Mouse (Mus musculus): ENCODE measurements around the gene 4930412O13Rik. TPM values are rescaled to one million over a fixed set of nuclear protein-coding genes. Genes with fewer than 3 reads are reported as not detected.

4930412O13Rik gene
- polyA plus RNA-seq, 1 experiment = not detected

DNA sequence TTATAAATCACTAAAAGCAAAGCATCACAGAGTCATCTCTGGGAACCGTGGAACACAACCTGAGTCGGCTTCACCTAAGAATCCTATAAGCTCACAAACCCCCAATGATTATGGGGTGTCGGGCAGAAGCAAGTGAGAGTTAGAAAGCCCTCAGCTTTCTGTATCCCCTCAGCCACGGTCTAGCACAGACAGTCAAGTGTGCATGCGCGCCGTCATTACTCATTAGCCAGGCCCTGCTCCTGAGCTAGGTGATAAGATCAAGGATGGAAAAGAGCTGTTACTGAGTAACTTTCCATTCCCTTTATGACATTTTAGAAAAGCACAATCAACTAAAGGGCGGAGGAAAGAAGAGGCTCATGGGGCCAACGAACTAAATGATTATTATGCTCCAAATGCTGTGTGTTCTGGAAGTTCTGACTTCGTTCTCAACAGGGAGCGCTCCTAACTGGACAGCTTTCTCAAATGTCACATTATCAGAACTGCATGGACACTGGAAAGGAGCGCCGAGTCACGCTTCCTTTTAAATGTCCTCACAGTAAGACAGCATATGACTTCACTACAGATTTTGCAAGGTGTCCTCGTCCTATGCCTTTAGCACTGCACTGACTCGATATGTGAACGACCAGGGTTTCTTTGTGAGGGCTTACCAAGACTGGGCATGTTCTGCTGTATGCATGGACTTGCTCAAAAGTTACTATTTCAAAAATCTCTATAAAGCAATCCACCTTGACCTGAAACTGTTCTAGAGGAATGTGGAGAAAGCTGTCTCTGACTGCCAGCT lies 37.8 kb downstream of the 4930412O13Rik start:
- TF ChIP-seq CTCF (IDR thresholded peaks at IDR 0.05; ENCODE audit: extremely low read depth, insufficient read depth, insufficient read length, insufficient replicate concordance) (no peak), POLR2A (IDR thresholded peaks at IDR 0.05; ENCODE audit: low read depth, low read length) (no peak)
- no peak for DNase-seq (ENCODE audit: low read depth in 1 of 2, low spot score in 2 of 2)
- Histone ChIP-seq H3K27me3 (ENCODE audit: control insufficient read depth, insufficient read depth, low read length) (no peaks in the 10 kb centered on the region), H3K36me3 (ENCODE audit: control insufficient read depth, insufficient read depth, low read length) (peaks cover 13% of the 10 kb centered on the region), H3K4me3 (ENCODE audit: extremely low read depth, insufficient read depth, insufficient read length) (no peak overlapping the region), H3K27ac (ENCODE audit: insufficient read depth, low read length) (no peak overlapping the region), H3K4me1 (ENCODE audit: control insufficient read depth, insufficient read depth, insufficient read length) (no peaks in the 10 kb centered on the region)
- WGBS = 94% methylated on average over 17 of the region's 17 CpGs

GRCm38 (mm10) chr2:9926194-9926904 lies 45.3 kb downstream of the 4930412O13Rik start:
- Histone ChIP-seq H3K4me3 (ENCODE audit: extremely low read depth, insufficient read depth, insufficient read length) (no peak overlapping the region), H3K27ac (ENCODE audit: insufficient read depth, low read length) (peak overlapping the region; percentile 28; the same call in 1 of the 2 replicates), H3K27me3 (ENCODE audit: control insufficient read depth, insufficient read depth, low read length) (no peaks in the 10 kb centered on the region), H3K4me1 (ENCODE audit: control insufficient read depth, insufficient read depth, insufficient read length) (0 out of 2 replicates have a peak, but pooled peaks cover 3% of the 10 kb centered on the region), H3K36me3 (ENCODE audit: control insufficient read depth, insufficient read depth, low read length) (0 out of 2 replicates have a peak, but pooled peaks cover 1% of the 10 kb centered on the region)
- DNase-seq (ENCODE audit: low read depth in 1 of 2, low spot score in 2 of 2) = no peak
- no peak for TF ChIP-seq POLR2A (IDR thresholded peaks at IDR 0.05; ENCODE audit: low read depth, low read length)
- no peak for TF ChIP-seq CTCF (IDR thresholded peaks at IDR 0.05; ENCODE audit: extremely low read depth, insufficient read depth, insufficient read length, insufficient replicate concordance)
- WGBS = 44% methylated on average over 7 of the region's 7 CpGs

DNA sequence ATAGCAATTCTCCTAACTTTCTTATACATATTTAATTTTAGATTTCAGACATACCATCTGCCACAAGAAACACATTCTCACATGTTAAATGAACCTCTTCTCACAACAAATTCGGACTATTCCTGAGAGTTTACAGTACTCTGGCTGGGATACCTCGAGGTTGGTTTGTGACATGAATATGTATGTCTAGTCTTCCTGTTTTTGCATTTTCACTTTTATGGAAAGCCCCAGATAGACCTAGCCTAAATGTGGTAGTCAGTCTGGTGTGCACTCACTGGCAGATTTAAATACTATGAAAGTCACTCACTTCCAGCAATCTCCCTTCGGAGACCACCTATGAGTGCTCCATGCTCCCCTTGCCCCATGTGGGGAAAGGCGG lies 45.8 kb downstream of the 4930412O13Rik start:
- TF ChIP-seq CTCF (IDR thresholded peaks at IDR 0.05; ENCODE audit: extremely low read depth, insufficient read depth, insufficient read length, insufficient replicate concordance) (no peak), POLR2A (IDR thresholded peaks at IDR 0.05; ENCODE audit: low read depth, low read length) (no peak)
- no peak for DNase-seq (ENCODE audit: low read depth in 1 of 2, low spot score in 2 of 2)
- Histone ChIP-seq H3K4me1 (ENCODE audit: control insufficient read depth, insufficient read depth, insufficient read length) (0 out of 2 replicates have a peak, but pooled peaks cover 3% of the 10 kb centered on the region), H3K36me3 (ENCODE audit: control insufficient read depth, insufficient read depth, low read length) (0 out of 2 replicates have a peak, but pooled peaks cover 1% of the 10 kb centered on the region), H3K4me3 (ENCODE audit: extremely low read depth, insufficient read depth, insufficient read length) (no peak overlapping the region), H3K27ac (ENCODE audit: insufficient read depth, low read length) (no peak overlapping the region), H3K27me3 (ENCODE audit: control insufficient read depth, insufficient read depth, low read length) (no peaks in the 10 kb centered on the region)
- WGBS = 69% methylated on average over 4 of the region's 4 CpGs

Other genes starting within 250 kb of the 4930412O13Rik start
- gene 9230102O04Rik, start 8.3 kb downstream of the 4930412O13Rik start, polyA plus RNA-seq (2012; rRNA removed) = not detected in 2 replicates
- gene Gata3, start 8.8 kb downstream of the 4930412O13Rik start, polyA plus RNA-seq (2012; rRNA removed) = 5.9 and 9.6 TPM in 2 replicates
- gene Taf3, start 167.3 kb downstream of the 4930412O13Rik start, polyA plus RNA-seq (2012; rRNA removed) = 6.6 and 8.2 TPM in 2 replicates
- gene Atp5c1, start 199.3 kb downstream of the 4930412O13Rik start, polyA plus RNA-seq (2012; rRNA removed) = 107 and 116 TPM in 2 replicates
- 2.2 and 2.7 TPM in 2 replicates for gene Kin, start 199.3 kb downstream of the 4930412O13Rik start, polyA plus RNA-seq (2012; rRNA removed)